Mouse (Mus musculus): ENCODE measurements around the gene Prdm8. TPM values are rescaled to one million over a fixed set of nuclear protein-coding genes. Genes with fewer than 3 reads are reported as not detected.

Gene Prdm8
- polyA plus RNA-seq, 1 experiment from 2014 or later = 2.8 TPM

DNA sequence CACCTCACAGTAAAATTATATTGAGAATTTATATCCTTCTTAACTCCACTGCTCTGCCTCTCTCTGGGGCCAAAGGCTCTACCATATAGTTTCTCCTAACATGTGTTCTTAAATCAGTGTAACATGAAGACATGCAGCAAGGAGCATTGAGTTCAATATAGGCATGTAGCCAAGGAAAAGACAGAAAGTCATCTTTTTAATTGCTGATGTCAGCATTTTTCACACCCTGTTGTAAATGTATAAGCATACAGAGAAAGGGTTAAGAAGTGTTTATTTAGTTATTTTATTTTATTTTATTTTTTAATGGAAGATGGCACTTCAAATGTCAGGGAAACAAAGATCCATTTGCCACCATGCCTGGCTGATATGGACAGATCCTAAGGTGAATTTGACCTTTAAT is 6.7 kb downstream of the Prdm8 start:
- no peak overlapping the region for H3K27ac ChIP-seq
- H3K9me3 ChIP-seq (replicated peaks) = no peaks in the 10 kb centered on the region
- ATAC-seq (ENCODE audit: low FRiP score) = no peak
- peaks cover 80% of the 10 kb centered on the region for H3K27me3 ChIP-seq
- no peak overlapping the region for H3K4me2 ChIP-seq (replicated peaks)
- H3K4me3 ChIP-seq = no peak overlapping the region
- H3K4me1 ChIP-seq = peaks cover 11% of the 10 kb centered on the region; the same call in 1 of the 2 replicates
- H3K9ac ChIP-seq = no peak overlapping the region
- H3K36me3 ChIP-seq = no peaks in the 10 kb centered on the region

DNA sequence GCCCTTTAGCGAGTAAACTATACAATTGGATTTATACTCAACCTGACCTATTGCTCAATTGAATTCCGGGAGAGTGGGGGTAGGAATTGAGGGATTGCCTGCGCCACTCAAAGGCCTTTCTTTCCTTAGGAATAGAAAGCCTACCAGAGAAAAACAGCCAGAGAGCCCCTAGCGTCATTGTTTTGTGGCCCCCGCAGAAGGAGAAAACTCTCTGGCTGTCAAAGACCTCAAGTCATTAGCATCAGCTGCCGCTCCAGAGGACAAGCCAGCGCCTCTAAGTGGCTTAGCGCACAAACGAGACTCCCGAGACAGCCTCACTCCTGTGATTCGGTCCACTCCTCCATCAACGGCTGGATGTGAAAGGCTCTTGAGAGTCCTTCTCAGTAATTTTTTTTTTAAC is 12.6 kb downstream of the Prdm8 start:
- Histone ChIP-seq H3K9ac (no peak overlapping the region), H3K36me3 (no peaks in the 10 kb centered on the region), H3K27ac (no peak overlapping the region), H3K4me1 (peaks cover 25% of the 10 kb centered on the region), H3K4me2 (replicated peaks) (peak overlapping the region; percentile 45), H3K4me3 (peak overlapping the region; percentile 37; the same call in 1 of the 2 replicates), H3K9me3 (replicated peaks) (no peaks in the 10 kb centered on the region), H3K27me3 (peaks cover 53% of the 10 kb centered on the region)
- no peak for ATAC-seq (ENCODE audit: low FRiP score)
- WGBS = 2% methylated on average over 12 of the region's 12 CpGs

DNA sequence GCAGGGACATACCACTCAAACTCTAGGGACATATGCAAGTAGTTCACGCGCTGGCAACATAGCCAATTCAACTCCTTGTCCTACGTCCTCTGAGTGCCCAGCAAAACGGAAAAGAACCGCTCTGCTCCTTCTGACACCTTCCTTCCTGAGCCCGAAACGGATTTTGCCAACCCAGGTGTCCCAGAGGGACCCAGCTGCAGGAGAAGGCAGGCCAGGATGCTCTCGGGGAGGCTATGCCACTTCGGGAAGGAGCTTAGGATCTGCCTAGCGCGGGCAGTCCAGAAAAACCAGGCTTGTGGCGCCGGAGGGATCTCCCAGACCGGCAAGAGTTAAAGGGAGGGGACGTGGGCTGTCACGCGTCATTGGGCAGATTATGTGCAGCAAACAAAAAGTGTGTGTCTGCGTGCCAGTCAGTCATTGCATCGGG is 13.5 kb downstream of the Prdm8 start:
- WGBS = under 1% methylated on average over 19 of the region's 19 CpGs
- no peaks in the 10 kb centered on the region for H3K36me3 ChIP-seq
- peaks cover 30% of the 10 kb centered on the region for H3K4me1 ChIP-seq
- ATAC-seq (ENCODE audit: low FRiP score) = peak; percentile 66
- H3K9me3 ChIP-seq (replicated peaks) = no peaks in the 10 kb centered on the region
- 0 out of 2 replicates have a peak overlapping the region, but pooled peaks have one; percentile 0 for H3K27ac ChIP-seq
- H3K4me3 ChIP-seq = peak overlapping the region; percentile 37
- peak overlapping the region; percentile 52 for H3K9ac ChIP-seq
- H3K27me3 ChIP-seq = peaks cover 54% of the 10 kb centered on the region
- peak overlapping the region; percentile 45 for H3K4me2 ChIP-seq (replicated peaks)

DNA sequence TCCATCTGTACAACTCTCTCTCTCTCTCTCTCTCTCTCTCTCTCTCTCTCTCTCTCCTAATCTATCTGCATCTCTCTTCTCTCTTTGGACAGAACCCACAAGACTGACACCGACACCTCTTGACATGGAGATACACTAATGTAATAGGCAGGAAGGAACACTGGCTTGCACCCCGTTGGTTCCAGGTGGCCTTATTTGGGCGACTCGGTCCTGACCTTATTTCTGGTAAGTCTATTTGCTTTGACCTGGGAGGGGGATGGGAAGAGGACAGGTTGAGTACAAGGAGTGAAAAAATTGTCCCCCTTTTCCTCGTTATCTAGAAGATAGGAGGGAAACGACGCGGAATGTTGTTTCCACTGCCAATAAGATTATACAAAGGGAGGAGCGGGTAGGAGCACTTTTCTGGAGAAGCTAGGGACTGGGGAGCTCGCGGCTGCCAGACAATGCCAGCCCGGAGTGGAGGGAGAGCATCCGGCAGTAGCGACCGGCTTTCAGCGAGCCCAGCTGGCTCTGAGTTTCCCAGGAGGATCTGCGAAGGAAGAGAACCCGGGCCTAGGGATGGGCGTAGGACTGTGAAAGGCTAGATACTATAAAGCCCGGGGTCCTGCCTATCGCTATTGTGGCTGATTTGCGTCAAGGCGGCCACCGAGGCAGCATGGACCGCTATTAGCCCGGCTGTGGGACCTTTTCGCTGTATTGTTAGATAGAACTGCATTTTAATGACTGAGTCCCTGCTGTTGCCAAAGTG is 14.1 kb downstream of the Prdm8 start:
- ATAC-seq (ENCODE audit: low FRiP score) = peak; percentile 48
- peaks cover 57% of the 10 kb centered on the region for H3K27me3 ChIP-seq
- peaks cover 36% of the 10 kb centered on the region for H3K4me1 ChIP-seq
- peak overlapping the region; percentile 37 for H3K4me3 ChIP-seq
- H3K27ac ChIP-seq = peak overlapping the region; percentile 84
- H3K4me2 ChIP-seq (replicated peaks) = peak overlapping the region; percentile 45
- WGBS = 2% methylated on average over 27 of the region's 27 CpGs
- no peaks in the 10 kb centered on the region for H3K36me3 ChIP-seq
- H3K9me3 ChIP-seq (replicated peaks) = no peaks in the 10 kb centered on the region
- H3K9ac ChIP-seq = peak overlapping the region; percentile 52

DNA sequence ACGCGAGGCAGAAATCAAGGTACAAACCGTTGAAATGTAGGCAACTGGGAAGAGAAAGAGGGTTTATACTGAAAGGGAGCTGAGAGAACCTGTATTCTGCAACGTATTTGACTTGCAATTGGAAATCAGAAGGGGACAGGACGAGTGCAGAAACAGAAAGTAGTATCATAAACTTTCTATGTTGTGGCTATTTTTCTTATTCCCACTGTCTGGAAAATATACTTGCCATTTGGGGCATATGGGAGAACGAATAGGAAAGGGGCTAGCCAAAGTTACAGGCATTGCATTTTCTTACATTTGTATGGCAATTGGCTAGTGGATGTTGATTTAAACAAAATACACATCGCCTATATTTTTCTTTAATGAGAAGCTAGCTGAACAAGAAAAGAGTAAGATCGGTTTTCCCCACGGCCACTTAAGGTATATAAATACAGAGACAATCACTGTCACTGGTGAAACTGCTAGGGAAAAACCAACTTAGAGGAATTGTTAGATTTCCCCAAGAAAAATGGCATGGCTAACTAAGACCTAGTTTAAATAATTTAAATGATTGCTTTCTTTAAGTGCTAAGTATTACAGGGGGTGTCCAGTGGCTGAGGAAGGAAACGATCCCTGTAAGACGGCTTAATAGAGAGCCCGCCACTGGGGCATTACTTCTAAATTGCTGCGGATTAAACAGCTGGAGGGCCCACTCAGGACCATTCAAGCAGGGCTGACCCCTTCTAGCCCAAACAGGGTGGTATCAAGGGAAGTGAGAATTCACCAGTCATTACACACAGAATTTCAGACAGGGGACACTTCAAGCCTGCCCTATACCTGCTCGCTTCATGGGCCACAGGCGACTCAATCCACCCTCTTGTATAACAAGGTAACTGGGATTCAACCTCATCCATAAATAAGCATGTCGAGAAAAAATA is 14.9 kb downstream of the Prdm8 start:
- H3K9me3 ChIP-seq (replicated peaks) = no peaks in the 10 kb centered on the region
- H3K36me3 ChIP-seq = no peaks in the 10 kb centered on the region
- WGBS = 2% methylated on average over 16 of the region's 16 CpGs
- peaks cover 55% of the 10 kb centered on the region for H3K27me3 ChIP-seq
- peak overlapping the region; percentile 45 for H3K4me2 ChIP-seq (replicated peaks)
- peaks cover 41% of the 10 kb centered on the region for H3K4me1 ChIP-seq
- peak overlapping the region; percentile 37 for H3K4me3 ChIP-seq
- peak; percentile 23 for ATAC-seq (ENCODE audit: low FRiP score)
- H3K27ac ChIP-seq = peak overlapping the region; percentile 84
- H3K9ac ChIP-seq = peak overlapping the region; percentile 52; the same call in 1 of the 2 replicates

DNA sequence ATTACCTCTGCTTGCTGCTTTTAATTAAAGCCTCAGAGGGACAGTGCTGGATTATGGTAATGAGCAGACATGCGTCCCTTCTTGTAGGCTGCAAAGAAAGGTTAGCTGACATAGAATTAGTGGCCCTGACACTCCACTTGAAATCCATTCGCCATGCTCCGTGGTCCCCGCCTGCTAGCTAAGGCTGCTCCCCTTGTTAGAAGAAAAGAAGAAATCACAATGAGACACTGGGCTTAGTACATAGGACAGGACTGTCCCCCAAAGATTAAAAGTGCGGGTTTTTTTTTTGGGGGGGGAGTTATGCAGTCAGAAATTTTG is 15.6 kb downstream of the Prdm8 start:
- Histone ChIP-seq H3K9ac (peak overlapping the region; percentile 39; the same call in 1 of the 2 replicates), H3K4me3 (peak overlapping the region; percentile 37), H3K4me1 (peaks cover 41% of the 10 kb centered on the region), H3K36me3 (no peaks in the 10 kb centered on the region), H3K27ac (no peak overlapping the region), H3K4me2 (replicated peaks) (peak overlapping the region; percentile 45), H3K27me3 (peaks cover 55% of the 10 kb centered on the region), H3K9me3 (replicated peaks) (no peaks in the 10 kb centered on the region)
- peak; percentile 60 for ATAC-seq (ENCODE audit: low FRiP score)
- WGBS = under 1% methylated on average over 5 of the region's 5 CpGs

DNA sequence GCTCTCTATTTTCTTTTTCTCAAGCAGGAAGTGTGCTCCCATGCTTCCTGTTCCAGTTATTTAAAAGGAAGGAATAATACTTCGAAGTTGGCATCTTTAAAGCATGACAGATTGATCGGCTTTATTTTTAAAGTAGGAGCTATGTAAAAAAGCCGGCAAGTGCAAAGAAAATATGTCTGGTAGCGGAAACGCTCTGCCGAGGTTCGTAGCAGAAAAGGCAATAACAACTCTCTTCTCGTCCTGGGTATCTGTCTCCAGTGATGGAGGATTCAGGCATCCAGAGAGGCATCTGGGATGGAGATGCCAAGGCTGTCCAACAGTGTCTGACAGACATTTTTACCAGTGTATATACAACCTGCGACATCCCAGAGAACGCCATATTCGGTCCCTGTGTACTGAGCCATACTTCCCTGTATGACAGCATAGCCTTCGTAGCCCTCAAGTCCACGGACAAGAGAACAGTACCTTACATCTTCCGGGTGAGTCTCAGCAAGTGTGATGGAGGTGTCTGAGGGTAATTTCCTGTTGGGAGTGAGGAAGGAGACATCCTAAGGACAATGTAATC is 16.1 kb downstream of the Prdm8 start:
- Histone ChIP-seq H3K4me2 (replicated peaks) (peak overlapping the region; percentile 45), H3K27me3 (peaks cover 56% of the 10 kb centered on the region), H3K4me1 (peaks cover 41% of the 10 kb centered on the region), H3K9ac (peak overlapping the region; percentile 39; the same call in 1 of the 2 replicates), H3K36me3 (no peaks in the 10 kb centered on the region), H3K27ac (no peak overlapping the region), H3K9me3 (replicated peaks) (no peaks in the 10 kb centered on the region), H3K4me3 (peak overlapping the region; percentile 37)
- ATAC-seq (ENCODE audit: low FRiP score) = no peak
- 2% methylated on average over 14 of the region's 14 CpGs for WGBS

DNA sequence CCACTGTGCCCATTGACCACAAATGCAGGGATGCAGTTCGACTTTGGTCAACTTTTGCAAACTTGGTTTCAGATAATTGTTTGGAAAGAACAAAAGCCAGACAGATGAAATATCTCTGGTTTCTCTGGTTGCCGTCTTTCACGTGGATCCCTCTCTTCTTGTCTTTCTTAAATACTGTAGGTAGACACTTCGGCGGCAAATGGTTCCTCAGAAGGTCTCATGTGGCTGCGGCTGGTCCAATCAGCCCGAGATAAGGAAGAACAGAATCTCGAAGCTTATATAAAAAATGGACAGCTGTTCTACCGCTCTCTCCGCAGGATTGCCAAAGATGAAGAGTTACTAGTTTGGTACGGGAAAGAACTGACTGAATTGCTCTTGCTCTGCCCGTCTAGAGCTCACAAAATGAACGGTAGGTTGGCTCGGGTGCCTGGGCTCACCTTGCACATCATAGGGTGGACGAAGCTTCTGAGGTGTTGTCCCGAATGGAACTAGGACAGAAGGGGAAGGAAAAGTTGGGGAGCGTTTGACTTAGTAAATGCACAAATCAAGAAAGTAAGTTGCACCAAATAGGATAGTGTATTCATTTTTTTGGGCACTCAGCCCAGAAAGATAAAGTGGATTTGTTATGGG is 17.4 kb downstream of the Prdm8 start:
- Histone ChIP-seq H3K4me2 (replicated peaks) (peak overlapping the region; percentile 94), H3K9me3 (replicated peaks) (no peaks in the 10 kb centered on the region), H3K9ac (no peak overlapping the region), H3K4me1 (peaks cover 43% of the 10 kb centered on the region), H3K36me3 (no peaks in the 10 kb centered on the region), H3K27ac (no peak overlapping the region), H3K27me3 (peaks cover 58% of the 10 kb centered on the region), H3K4me3 (peak overlapping the region; percentile 55)
- ATAC-seq (ENCODE audit: low FRiP score) = no peak
- 5% methylated on average over 17 of the region's 17 CpGs for WGBS

DNA sequence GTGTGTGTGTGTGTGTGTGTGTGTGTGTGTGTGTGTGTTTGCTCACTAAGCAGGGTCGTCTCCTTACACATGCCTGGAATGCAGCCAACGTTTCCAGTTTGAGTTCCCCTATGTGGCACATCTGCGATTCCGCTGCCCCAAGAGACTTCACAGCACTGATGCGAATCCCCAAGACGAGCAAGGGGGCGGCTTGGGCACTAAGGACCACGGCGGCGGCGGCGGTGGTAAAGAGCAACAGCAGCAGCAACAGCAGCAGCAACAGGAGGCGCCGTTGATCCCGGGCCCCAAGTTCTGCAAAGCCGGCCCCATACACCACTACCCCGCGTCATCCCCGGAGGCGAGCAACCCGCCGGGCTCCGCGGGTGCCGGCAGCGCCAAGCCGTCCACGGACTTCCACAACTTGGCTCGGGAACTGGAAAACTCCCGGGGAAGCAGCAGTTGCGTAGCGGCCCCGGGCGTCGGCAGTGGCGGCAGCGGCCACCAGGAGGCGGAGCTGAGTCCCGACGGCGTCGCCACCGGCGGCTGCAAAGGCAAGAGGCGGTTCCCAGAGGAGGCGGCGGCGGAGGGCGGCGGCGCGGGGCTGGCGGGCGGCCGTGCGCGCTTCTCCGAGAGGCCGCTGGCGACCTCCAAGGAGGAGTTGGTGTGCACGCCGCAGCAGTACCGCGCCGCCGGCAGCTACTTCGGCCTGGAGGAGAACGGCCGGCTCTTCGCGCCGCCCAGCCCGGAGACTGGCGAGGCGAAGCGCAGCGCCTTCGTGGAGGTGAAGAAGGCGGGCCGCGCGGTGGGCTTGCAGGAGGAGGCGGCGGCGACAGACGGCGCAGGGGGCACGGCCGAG is 18.2 kb downstream of the Prdm8 start:
- 1% methylated on average over 84 of the region's 89 CpGs for WGBS
- no peaks in the 10 kb centered on the region for H3K9me3 ChIP-seq (replicated peaks)
- H3K27me3 ChIP-seq = peaks cover 62% of the 10 kb centered on the region
- peak overlapping the region; percentile 32; the same call in 1 of the 2 replicates for H3K27ac ChIP-seq
- peaks cover 39% of the 10 kb centered on the region for H3K4me1 ChIP-seq
- H3K9ac ChIP-seq = peak overlapping the region; percentile 69
- peak; percentile 35 for ATAC-seq (ENCODE audit: low FRiP score)
- peak overlapping the region; percentile 94 for H3K4me2 ChIP-seq (replicated peaks)
- H3K36me3 ChIP-seq = no peaks in the 10 kb centered on the region
- peak overlapping the region; percentile 55 for H3K4me3 ChIP-seq

DNA sequence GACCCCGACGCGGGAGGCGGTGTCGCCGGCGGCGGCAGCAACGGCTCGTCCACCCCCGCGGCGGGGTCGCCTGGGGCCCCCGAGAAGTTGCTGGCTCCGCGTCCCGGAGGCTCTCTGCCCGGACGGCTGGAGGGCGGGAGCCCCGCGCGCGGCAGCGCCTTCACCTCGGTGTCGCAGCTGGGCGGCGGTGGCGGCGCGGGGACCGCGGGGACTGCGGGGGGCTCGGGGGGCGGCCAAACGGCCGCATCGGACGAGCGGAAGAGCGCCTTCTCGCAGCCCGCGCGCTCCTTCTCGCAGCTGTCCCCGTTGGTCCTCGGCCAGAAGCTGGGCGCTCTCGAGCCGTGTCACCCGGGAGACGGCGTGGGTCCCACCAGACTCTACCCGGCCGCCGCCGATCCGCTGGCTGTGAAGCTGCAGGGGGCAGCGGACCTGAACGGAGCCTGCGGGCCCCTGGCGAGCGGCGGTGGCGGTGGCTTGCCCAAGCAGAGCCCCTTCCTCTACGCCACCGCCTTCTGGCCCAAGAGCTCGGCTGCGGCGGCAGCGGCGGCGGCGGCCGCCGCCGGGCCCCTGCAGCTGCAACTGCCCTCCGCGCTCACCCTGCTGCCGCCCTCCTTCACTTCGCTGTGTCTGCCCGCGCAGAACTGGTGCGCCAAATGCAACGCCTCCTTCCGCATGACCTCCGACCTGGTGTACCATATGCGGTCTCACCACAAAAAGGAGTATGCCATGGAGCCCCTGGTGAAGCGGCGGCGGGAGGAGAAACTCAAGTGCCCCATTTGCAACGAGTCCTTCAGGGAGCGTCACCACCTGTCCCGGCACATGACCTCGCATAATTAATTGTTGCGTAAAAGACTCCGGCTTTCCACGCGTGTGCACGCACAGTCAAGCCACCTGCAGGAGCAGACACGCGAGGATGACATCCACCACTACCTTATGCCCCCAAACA is 19.1 kb downstream of the Prdm8 start:
- peaks cover 66% of the 10 kb centered on the region for H3K27me3 ChIP-seq
- no peaks in the 10 kb centered on the region for H3K9me3 ChIP-seq (replicated peaks)
- peak overlapping the region; percentile 55 for H3K4me3 ChIP-seq
- H3K27ac ChIP-seq = peak overlapping the region; percentile 32; the same call in 1 of the 2 replicates
- peaks cover 36% of the 10 kb centered on the region for H3K4me1 ChIP-seq
- H3K9ac ChIP-seq = peak overlapping the region; percentile 69
- WGBS = under 1% methylated on average over 92 of the region's 106 CpGs
- peak; percentile 30 for ATAC-seq (ENCODE audit: low FRiP score)
- peak overlapping the region; percentile 94 for H3K4me2 ChIP-seq (replicated peaks)
- no peaks in the 10 kb centered on the region for H3K36me3 ChIP-seq

All from hindbrain, embryonic 12.5 days (tissue).